Mouse (Mus musculus) regulatory T cell (primary cell): ENCODE data around the gene Gm11042.

Experiments
- in situ Hi-C: fragments of 300-600 bp; cut with MboI, MseI; formaldehyde crosslinking; loops from one replicate; pipeline ENCODE4 v1.15.1; 2025; ENCODE audit warnings: high pct_unique_total_duplicates

Gm11042 gene

GRCm38 (mm10) chr12:74316344-74316973, at the start of gene Gm11042:
Gene Gm11042 (minus strand): TSS chr12:74316394.
- in situ Hi-C loops = loop anchor here (25.0 kb wide), 1 partner anchor 1321 kb away; no protein-coding TSS in a partner anchor

GRCm38 (mm10) chr12:74364477-74364876, 48.3 kb upstream of the Gm11042 start:
- in situ Hi-C loops = no loop called here

DNA sequence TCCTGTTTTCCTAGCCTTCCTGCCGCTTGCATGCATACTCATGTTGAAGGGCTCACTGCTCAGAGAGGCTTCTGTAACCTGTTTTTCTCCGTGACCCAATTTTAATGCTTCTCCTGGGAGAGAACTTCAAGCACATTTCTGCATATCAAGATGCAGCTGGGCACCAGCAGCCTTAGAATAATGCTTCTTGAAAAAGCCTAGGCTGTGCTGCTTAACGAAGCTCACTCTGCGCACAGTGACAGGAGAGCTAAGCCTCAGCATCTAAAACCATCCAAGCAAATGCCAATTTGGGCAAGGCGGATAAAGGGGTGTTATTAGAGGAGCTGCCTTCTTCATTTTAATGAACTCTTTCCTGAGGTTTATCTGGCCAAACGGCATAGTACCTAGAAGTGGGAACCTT, 46.9 kb upstream of the Gm11042 start:
- in situ Hi-C loops = no loop called here

DNA sequence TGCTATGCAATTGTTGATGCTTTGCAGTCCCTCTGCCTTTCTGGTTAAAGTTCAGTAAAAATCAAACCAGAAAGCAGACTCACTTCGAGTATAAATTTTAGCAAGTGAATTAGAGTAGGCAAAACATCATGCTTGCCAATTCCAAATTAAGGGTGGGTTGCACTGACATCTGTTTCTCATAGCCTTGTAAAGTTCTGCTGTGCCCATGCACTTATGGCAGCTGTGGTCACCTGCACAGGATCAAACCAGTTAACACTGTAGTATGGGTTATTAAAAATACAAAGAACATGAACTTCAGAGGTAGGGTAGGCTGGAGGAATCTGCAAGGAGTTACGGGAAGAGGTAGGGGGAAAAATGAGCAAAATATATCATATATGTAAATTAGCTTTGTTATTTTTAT, 46.3 kb upstream of the Gm11042 start:
- in situ Hi-C loops = no loop called here

GRCm38 (mm10) chr12:74359791-74360190, 43.6 kb upstream of the Gm11042 start:
- in situ Hi-C loops = no loop called here

GRCm38 (mm10) chr12:74357806-74358205, 41.6 kb upstream of the Gm11042 start:
- in situ Hi-C loops = no loop called here

DNA sequence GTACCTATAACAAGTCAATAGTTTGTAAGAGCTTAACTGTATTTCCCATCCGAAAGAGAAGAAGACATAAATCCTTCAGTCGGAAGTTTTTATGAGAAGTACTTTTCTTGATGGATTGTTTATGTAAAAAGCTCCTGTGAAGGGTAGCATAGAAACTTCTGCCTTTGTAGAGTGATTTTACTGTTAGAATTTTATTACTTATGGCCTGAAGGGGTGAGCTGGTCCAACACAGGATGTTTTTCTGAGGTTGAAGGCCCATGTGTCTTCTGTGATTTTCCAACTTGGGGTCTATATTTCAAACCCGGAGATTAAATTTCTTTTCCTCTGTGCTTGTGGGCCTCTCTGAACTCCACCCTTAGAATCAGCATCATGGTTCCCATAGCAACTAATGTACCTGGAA, 26.5 kb upstream of the Gm11042 start:
- in situ Hi-C loops = no loop called here

DNA sequence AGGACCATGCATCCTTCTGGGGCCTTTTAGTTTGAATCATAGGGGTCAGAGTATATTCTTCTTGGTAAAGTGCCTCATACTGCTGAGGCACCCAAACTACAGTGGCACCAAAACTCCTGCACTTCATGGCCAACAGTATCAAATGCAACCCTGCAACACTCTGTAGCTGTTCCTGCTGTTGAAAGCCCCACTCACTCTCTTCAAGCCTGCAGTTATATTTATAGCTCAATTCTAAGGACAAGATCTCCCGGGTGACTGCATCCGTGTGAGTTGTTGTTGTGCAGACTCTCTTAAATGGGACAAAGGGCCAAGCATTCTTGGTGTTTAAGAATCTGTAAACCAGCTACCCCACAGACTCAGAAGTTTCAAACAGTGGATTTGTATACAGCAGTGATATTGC, 23.9 kb upstream of the Gm11042 start:
- in situ Hi-C loops = no loop called here

GRCm38 (mm10) chr12:74333706-74334105, 17.5 kb upstream of the Gm11042 start:
- in situ Hi-C loops = no loop called here

DNA sequence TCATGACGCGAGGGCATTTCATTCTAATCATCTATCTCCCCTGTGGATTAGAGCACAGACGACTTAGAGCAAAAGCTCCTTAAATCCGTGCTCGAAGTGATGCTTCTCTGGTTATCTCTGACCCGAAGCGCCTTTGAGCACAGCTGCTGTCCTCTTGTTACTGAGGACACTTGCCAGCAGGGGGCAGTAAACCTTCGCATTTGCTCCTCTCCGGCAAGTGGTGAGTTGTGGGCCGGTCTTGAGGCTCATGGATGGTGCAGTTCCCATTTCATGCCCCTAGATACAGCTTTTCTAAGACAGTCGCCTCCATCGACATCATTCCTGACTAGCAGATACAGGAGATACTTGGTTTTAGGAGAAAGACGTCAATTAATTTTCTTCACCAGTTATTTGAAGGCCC, 16.8 kb upstream of the Gm11042 start:
- in situ Hi-C loops = no loop called here

DNA sequence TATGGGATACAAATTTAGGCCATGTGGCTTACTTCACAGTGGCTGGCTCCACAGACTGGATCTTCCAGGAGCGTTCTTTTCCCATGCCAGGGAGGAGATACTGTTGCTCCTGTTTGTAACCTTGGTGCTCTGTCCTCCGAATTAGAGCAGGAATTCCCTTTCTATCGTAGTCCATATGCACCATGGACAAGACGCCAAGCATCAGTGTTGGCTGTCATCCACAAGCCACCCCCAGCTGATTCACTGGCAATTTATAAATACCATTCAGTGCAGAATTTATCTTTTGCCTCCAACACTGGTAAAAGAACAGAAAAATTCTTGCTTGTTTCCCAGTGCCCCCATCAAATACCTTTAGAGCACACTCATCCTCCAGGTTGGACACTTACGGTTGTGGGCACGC, 13.6 kb upstream of the Gm11042 start:
- in situ Hi-C loops = no loop called here

GRCm38 (mm10) chr12:74326644-74327043, 10.4 kb upstream of the Gm11042 start:
- in situ Hi-C loops = no loop called here

GRCm38 (mm10) chr12:74321981-74322380, 5.8 kb upstream of the Gm11042 start:
- in situ Hi-C loops = loop anchor here (25.0 kb wide), 1 partner anchor 1315 kb away; no protein-coding TSS in a partner anchor

DNA sequence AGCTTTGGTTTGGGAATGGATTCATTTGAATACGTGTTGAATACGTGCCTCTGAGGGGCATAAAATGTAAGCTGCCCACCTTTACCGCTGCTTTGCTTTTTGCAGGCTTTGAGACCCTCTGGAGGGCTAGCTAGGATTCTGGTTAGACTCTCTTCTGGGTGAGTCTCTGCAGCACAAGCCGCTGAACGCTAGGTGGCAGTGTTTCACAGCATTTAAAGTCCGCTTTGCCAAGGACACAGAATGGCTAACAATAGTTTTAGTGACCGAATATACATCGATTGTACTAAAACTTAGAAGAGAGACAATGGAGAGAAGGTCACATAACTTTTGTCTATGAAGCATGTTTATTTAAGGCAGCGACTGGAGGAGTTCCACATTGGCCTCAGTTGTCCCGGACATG, 4.1 kb upstream of the Gm11042 start:
- in situ Hi-C loops = loop anchor here (25.0 kb wide), 1 partner anchor 1317 kb away; no protein-coding TSS in a partner anchor

- in situ Hi-C loops = loop anchor here (25.0 kb wide), 1 partner anchor 1320 kb away; no protein-coding TSS in a partner anchor
Measured at GRCm38 (mm10) chr12:74316989-74317759, 980 bp upstream of the Gm11042 start.

DNA sequence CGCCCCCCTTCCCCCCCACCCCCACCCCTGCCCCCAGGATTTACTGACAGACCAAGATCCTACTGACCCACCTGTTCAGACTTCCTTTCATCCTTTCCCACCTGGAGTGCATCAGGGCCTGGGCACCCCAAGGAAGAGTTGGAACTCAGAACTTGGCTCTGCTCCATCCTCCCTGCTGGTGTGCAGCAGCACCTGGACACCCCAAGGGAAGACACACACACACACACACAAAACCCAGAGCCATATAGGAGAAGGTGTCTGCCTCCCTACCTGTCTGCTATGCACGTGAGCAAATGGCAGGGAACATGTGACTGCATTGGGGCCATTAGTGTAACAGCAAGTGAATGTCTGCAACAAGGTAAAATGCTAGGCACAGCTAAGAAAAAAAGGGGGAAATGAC, 973 bp downstream of the Gm11042 start:
- in situ Hi-C loops = loop anchor here (25.0 kb wide), 1 partner anchor 1322 kb away; no protein-coding TSS in a partner anchor

DNA sequence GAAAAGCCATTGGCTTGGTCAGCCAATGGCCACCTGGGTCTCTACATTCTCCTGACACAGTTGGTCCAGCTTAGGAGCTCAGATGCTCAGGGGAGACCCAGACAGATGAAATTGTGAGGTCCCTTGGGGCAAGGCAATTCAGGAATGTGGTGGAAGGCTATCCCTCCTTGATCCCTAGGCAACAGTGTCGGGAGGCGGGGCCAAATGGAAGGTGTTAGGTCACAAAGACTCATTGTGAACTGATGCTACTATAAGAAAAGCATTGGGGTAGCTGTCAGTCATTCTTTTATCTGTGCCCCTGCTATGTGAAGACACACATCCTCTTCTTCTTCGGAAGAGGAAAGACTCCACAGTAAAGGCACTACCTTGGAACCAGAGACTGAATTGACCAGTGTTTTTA, 3.6 kb downstream of the Gm11042 start:
- in situ Hi-C loops = loop anchor here (25.0 kb wide), 1 partner anchor 1325 kb away; no protein-coding TSS in a partner anchor

- in situ Hi-C loops = loop anchor here (25.0 kb wide), 1 partner anchor 1334 kb away; no protein-coding TSS in a partner anchor
Measured at GRCm38 (mm10) chr12:74303418-74304294, 12.5 kb downstream of the Gm11042 start.

GRCm38 (mm10) chr12:74301559-74301958, 14.6 kb downstream of the Gm11042 start:
- in situ Hi-C loops = loop anchor here (25.0 kb wide), 1 partner anchor 1336 kb away; no protein-coding TSS in a partner anchor

DNA sequence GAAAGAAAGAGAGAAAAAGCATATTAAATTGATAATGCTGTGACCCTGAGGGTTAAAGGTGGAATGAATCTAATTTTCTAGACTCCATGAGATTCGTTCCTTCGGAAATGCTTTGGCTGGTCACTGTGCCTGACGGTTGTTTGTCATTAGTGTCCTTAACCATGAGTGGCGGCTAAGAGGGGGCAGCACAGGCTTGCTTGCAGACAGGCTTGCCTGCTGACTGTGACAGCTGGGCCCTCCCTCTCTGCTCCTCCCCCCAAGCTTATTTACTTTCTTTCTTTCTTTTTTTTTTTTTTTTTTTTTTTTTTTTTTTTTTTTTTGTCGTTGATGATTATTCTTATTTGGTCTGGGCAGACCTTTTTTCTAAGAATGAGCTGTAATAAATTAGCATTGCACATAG, 19.8 kb downstream of the Gm11042 start:
- in situ Hi-C loops = loop anchor here (25.0 kb wide), 1 partner anchor 534 kb away; no protein-coding TSS in a partner anchor

DNA sequence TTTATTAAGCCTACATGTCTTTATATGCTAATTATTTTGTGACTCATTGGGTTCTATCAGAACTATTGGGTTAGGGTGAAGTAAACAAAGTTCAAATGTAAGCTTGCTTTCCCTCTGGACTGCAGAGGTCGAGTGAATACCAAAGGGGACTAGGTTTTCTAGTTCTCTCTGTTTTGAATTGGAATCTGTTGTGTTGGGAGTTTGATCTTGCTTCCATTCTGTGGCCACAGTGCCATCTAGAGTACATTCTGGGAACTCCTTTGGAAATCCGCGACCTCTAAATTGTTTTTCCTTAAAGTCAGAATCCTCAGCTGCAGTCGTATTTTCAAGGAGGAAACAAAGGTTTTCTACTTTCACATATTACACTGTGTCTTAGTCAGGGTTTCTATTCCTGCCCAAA, 22.6 kb downstream of the Gm11042 start:
- in situ Hi-C loops = loop anchor here (5.0 to 25.0 kb wide), 2 partner anchors 276 to 531 kb away; no protein-coding TSS in a partner anchor
